13 mouse cellular contexts compared by ENCODE assay signal in genomic region chr6:140646892-140647291, GRCm38 (mm10). TPM values are rescaled to one million over a fixed set of nuclear protein-coding genes. Genes with fewer than 3 reads are reported as not detected.
DNase-seq lines count a peak whose midpoint lies in the region; ATAC-seq and TF ChIP-seq lines count a peak whose summit lies in the region.
"Had no signal": no experiment of that assay in that cellular context is flagged by ENCODE, and none has a peak within 500 bp of the region (broad histone marks: within the 10 kb centered on the region; RNA-seq: fewer than 3 reads in every experiment).

No protein-coding gene starts in this region.

- H3K4me3 ChIP-seq in forebrain, embryonic 11.5 days (ENCODE audit: low read depth, low read length): no peak overlapping the region
- H3K4me3 ChIP-seq in forebrain, embryonic 10.5 days: no peak overlapping the region
- no peak overlapping the region for H3K4me3 ChIP-seq in kidney, embryonic 15.5 days (replicated peaks)
- no peak overlapping the region for H3K4me3 ChIP-seq in intestine, postnatal 0 days (ENCODE audit: low read depth, low read length)
- H3K4me3 ChIP-seq: embryonic facial prominence, embryonic 15.5 days; limb, embryonic 12.5 days had no signal

- H3K36me3 ChIP-seq in forebrain, embryonic 11.5 days (ENCODE audit: control insufficient read depth, insufficient read depth, low read length): peaks cover 5% of the 10 kb centered on the region; the same call in 1 of the 2 replicates
- H3K36me3 ChIP-seq in forebrain, embryonic 10.5 days (replicated peaks): peaks cover 93% of the 10 kb centered on the region
- peaks cover 84% of the 10 kb centered on the region for H3K36me3 ChIP-seq in kidney, embryonic 15.5 days
- peaks cover 58% of the 10 kb centered on the region for H3K36me3 ChIP-seq in intestine, postnatal 0 days (ENCODE audit: control insufficient read depth, insufficient read depth)

- TF ChIP-seq CTCF in intestine, postnatal 0 days (IDR thresholded peaks at IDR 0.05; ENCODE audit: low read depth): no peak

- no peak overlapping the region for H3K27ac ChIP-seq in forebrain, embryonic 11.5 days (ENCODE audit: low read depth, low read length)
- H3K27ac ChIP-seq in forebrain, embryonic 10.5 days: no peak overlapping the region
- H3K27ac ChIP-seq in kidney, embryonic 15.5 days: no peak overlapping the region
- no peak overlapping the region for H3K27ac ChIP-seq in intestine, postnatal 0 days (ENCODE audit: low read depth, low read length)
- H3K27ac ChIP-seq: embryonic facial prominence, embryonic 15.5 days; limb, embryonic 12.5 days had no signal

- WGBS in forebrain, embryonic 11.5 days: 91% methylated on average over 6 of the region's 6 CpGs
- WGBS in forebrain, embryonic 10.5 days: 88% methylated on average over 6 of the region's 6 CpGs
- 67% methylated on average over 6 of the region's 6 CpGs for WGBS in kidney, embryonic 15.5 days
- 55% methylated on average over 6 of the region's 6 CpGs for WGBS in intestine, postnatal 0 days

- no peak for DNase-seq in forebrain, embryonic 11.5 days (ENCODE audit: low spot score)
- no peak for DNase-seq in forebrain, embryonic 10.5 days (ENCODE audit: extremely low spot score, low spot score)
- no peak for DNase-seq in kidney, postnatal 14 days
- peak; percentile 75 for DNase-seq in lung, postnatal 10 days
- DNase-seq in adrenal gland, postnatal 10 days: no peak
- no peak for DNase-seq in adrenal gland, postnatal 25 days
- DNase-seq: cerebellum, postnatal 10 days; retina, postnatal 1 day had no signal

- peak; percentile 58; the same call in 1 of the 2 replicates for ATAC-seq in forebrain, embryonic 11.5 days (replicated peaks; ENCODE audit: low FRiP score)
- peak; percentile 67; the same call in 1 of the 2 replicates for ATAC-seq in kidney, embryonic 15.5 days (replicated peaks; ENCODE audit: low FRiP score)
- ATAC-seq in intestine, postnatal 0 days: 0 out of 2 replicates have a peak, but pooled peaks have one; percentile 22

- no peaks in the 10 kb centered on the region for H3K9me3 ChIP-seq in forebrain, embryonic 11.5 days (ENCODE audit: control insufficient read depth, low read length)
- H3K9me3 ChIP-seq in forebrain, embryonic 10.5 days: no peaks in the 10 kb centered on the region
- no peaks in the 10 kb centered on the region for H3K9me3 ChIP-seq in kidney, embryonic 15.5 days (replicated peaks)
- H3K9me3 ChIP-seq in intestine, postnatal 0 days (ENCODE audit: control insufficient read depth): no peaks in the 10 kb centered on the region
- H3K9me3 ChIP-seq: embryonic facial prominence, embryonic 15.5 days; G1E; limb, embryonic 12.5 days had no signal

- no peaks in the 10 kb centered on the region for H3K27me3 ChIP-seq in forebrain, embryonic 11.5 days (ENCODE audit: control insufficient read depth, insufficient read depth, low read length)
- no peaks in the 10 kb centered on the region for H3K27me3 ChIP-seq in forebrain, embryonic 10.5 days (ENCODE audit: poor library complexity, severe bottlenecking)
- no peaks in the 10 kb centered on the region for H3K27me3 ChIP-seq in kidney, embryonic 15.5 days
- no peaks in the 10 kb centered on the region for H3K27me3 ChIP-seq in intestine, postnatal 0 days (replicated peaks; ENCODE audit: control insufficient read depth, insufficient read depth, low read length)
- H3K27me3 ChIP-seq: embryonic facial prominence, embryonic 15.5 days; limb, embryonic 12.5 days had no signal

- no peak overlapping the region for H3K9ac ChIP-seq in forebrain, embryonic 11.5 days (ENCODE audit: low read length)
- H3K9ac ChIP-seq in kidney, embryonic 15.5 days: no peak overlapping the region
- H3K9ac ChIP-seq in intestine, postnatal 0 days (ENCODE audit: low read depth, low read length): no peak overlapping the region
- H3K9ac ChIP-seq: embryonic facial prominence, embryonic 15.5 days; limb, embryonic 12.5 days had no signal

- no peaks in the 10 kb centered on the region for H3K4me1 ChIP-seq in forebrain, embryonic 11.5 days (replicated peaks; ENCODE audit: control insufficient read depth, insufficient read depth, low read length)
- no peaks in the 10 kb centered on the region for H3K4me1 ChIP-seq in forebrain, embryonic 10.5 days
- H3K4me1 ChIP-seq in kidney, embryonic 15.5 days: no peaks in the 10 kb centered on the region
- no peaks in the 10 kb centered on the region for H3K4me1 ChIP-seq in intestine, postnatal 0 days (replicated peaks; ENCODE audit: control insufficient read depth, insufficient read depth, low read length)
- H3K4me1 ChIP-seq: embryonic facial prominence, embryonic 15.5 days; limb, embryonic 12.5 days had no signal

- no peak overlapping the region for H3K4me2 ChIP-seq in forebrain, embryonic 11.5 days (ENCODE audit: low read depth, low read length, severe bottlenecking)
- no peak overlapping the region for H3K4me2 ChIP-seq in kidney, embryonic 15.5 days
- H3K4me2 ChIP-seq in intestine, postnatal 0 days (replicated peaks; ENCODE audit: low read depth): no peak overlapping the region
- H3K4me2 ChIP-seq: embryonic facial prominence, embryonic 15.5 days; limb, embryonic 12.5 days had no signal

RNA-seq across cellular contexts. Expression of gene Aebp2, which starts 24.4 kb away (rescaled TPM):
- 15.1 and 15.2 TPM in 2 replicates for polyA plus RNA-seq in forebrain, embryonic 11.5 days (2014; fragmentation: Nextera tagmentation; extraction: Ambion mirVana)
- 9.6 and 11.5 TPM in 2 replicates for polyA plus RNA-seq in forebrain, embryonic 10.5 days (2016; fragmentation: Nextera tagmentation; extraction: Ambion mirVana)
- polyA plus RNA-seq in kidney, embryonic 15.5 days (2015; fragmentation: Nextera tagmentation; extraction: Ambion mirVana): 11.4 and 11.7 TPM in 2 replicates
- polyA plus RNA-seq in intestine, postnatal 0 days (2015; fragmentation: Nextera tagmentation; extraction: Ambion mirVana): 8.2 and 9.5 TPM in 2 replicates
- total RNA-seq in adrenal gland, postnatal 10 days (2021): 10 to 100 TPM; 45.9 to 52.0 TPM
- total RNA-seq in adrenal gland, postnatal 25 days (2021): 51.2 and 61.4 TPM in 2 replicates
